Comparison of ENCODE assay signal across 8 mouse cellular contexts in the genomic region with DNA sequence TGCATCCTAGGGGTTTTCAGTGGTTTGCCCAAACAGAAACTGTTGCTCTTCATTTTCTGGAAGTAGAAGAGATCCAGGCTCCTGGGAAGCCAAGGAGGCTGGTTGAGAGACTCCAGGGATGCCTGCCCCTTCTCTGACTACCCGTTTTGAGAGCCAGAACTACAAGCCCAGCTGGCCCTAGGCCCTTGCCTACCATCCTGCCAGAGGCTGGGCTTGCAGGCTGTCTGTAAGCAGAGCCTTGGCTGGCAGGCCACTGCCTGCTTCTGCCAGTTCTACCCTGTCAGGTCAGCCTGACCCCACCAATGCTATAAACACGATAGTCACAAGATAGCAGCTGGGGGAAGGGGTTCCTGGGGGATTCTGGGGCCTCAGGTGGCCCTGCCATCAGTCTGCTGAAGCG. TPM values are rescaled to one million over a fixed set of nuclear protein-coding genes. Genes with fewer than 3 reads are reported as not detected.
DNase-seq lines count a peak whose midpoint lies in the region; ATAC-seq and TF ChIP-seq lines count a peak whose summit lies in the region.

No protein-coding gene starts in this region.

- no peak for TF ChIP-seq CTCF in stomach, postnatal 0 days (IDR thresholded peaks at IDR 0.05; ENCODE audit: low read depth)

- TF ChIP-seq EP300 in stomach, postnatal 0 days (optimal IDR thresholded peaks at IDR 0.05), result no peak

- no peak for ATAC-seq in hindbrain, embryonic 11.5 days (ENCODE audit: low FRiP score)
- ATAC-seq in intestine, embryonic 14.5 days (replicated peaks; ENCODE audit: low FRiP score, low TSS enrichment, low read depth), result no peak
- no peak for ATAC-seq in stomach, postnatal 0 days (ENCODE audit: low FRiP score, low TSS enrichment)
- no peak for ATAC-seq in CD4-positive, CD25-positive, alpha-beta regulatory T cell, adult 4 months

- H3K9me3 ChIP-seq in hindbrain, embryonic 10.5 days, result no peaks in the 10 kb centered on the region
- no peaks in the 10 kb centered on the region for H3K9me3 ChIP-seq in hindbrain, embryonic 11.5 days (ENCODE audit: control insufficient read depth, low read length)
- H3K9me3 ChIP-seq in intestine, embryonic 14.5 days (ENCODE audit: control insufficient read depth, low read length), result no peaks in the 10 kb centered on the region
- no peaks in the 10 kb centered on the region for H3K9me3 ChIP-seq in stomach, postnatal 0 days (ENCODE audit: control insufficient read depth, low read length)

- peaks cover 12% of the 10 kb centered on the region; the same call in 1 of the 2 replicates for H3K27me3 ChIP-seq in hindbrain, embryonic 10.5 days (ENCODE audit: insufficient read depth, poor library complexity, severe bottlenecking)
- no peaks in the 10 kb centered on the region for H3K27me3 ChIP-seq in hindbrain, embryonic 11.5 days (ENCODE audit: control insufficient read depth, insufficient read depth, low read length)
- H3K27me3 ChIP-seq in intestine, embryonic 14.5 days (replicated peaks; ENCODE audit: control insufficient read depth, insufficient read depth, low read length), result no peaks in the 10 kb centered on the region
- no peaks in the 10 kb centered on the region for H3K27me3 ChIP-seq in stomach, postnatal 0 days (ENCODE audit: control insufficient read depth, insufficient read depth, low read length)

- no peak overlapping the region for H3K9ac ChIP-seq in hindbrain, embryonic 11.5 days (ENCODE audit: low read depth, low read length)
- H3K9ac ChIP-seq in intestine, embryonic 14.5 days (ENCODE audit: low read length), result no peak overlapping the region
- no peak overlapping the region for H3K9ac ChIP-seq in stomach, postnatal 0 days (ENCODE audit: low read length)

- H3K4me2 ChIP-seq in hindbrain, embryonic 11.5 days (replicated peaks; ENCODE audit: low read depth, low read length), result no peak overlapping the region
- H3K4me2 ChIP-seq in intestine, embryonic 14.5 days (ENCODE audit: low read length), result no peak overlapping the region
- no peak overlapping the region for H3K4me2 ChIP-seq in stomach, postnatal 0 days (replicated peaks; ENCODE audit: low read depth)

- peaks cover 90% of the 10 kb centered on the region for H3K4me1 ChIP-seq in hindbrain, embryonic 10.5 days (replicated peaks)
- H3K4me1 ChIP-seq in hindbrain, embryonic 11.5 days (replicated peaks; ENCODE audit: control insufficient read depth, insufficient read depth, low read length), result peaks cover 12% of the 10 kb centered on the region
- H3K4me1 ChIP-seq in intestine, embryonic 14.5 days (replicated peaks; ENCODE audit: control insufficient read depth, insufficient read depth, low read length), result peaks cover 89% of the 10 kb centered on the region
- H3K4me1 ChIP-seq in stomach, postnatal 0 days (replicated peaks; ENCODE audit: control insufficient read depth, insufficient read depth), result peaks cover 38% of the 10 kb centered on the region

- no peak overlapping the region for H3K4me3 ChIP-seq in hindbrain, embryonic 10.5 days
- H3K4me3 ChIP-seq in hindbrain, embryonic 11.5 days (ENCODE audit: low read depth, low read length), result no peak overlapping the region
- no peak overlapping the region for H3K4me3 ChIP-seq in intestine, embryonic 14.5 days (ENCODE audit: low read depth, low read length)
- no peak overlapping the region for H3K4me3 ChIP-seq in stomach, postnatal 0 days (ENCODE audit: low read depth, low read length)

- intact Hi-C loops in left cerebral cortex, postnatal 25 days (cut with DNase I), result no loop called here

- WGBS in hindbrain, embryonic 10.5 days, result 63% methylated on average over 3 of the region's 3 CpGs
- 66% methylated on average over 3 of the region's 3 CpGs for WGBS in hindbrain, embryonic 11.5 days
- WGBS in intestine, embryonic 14.5 days, result 44% methylated on average over 3 of the region's 3 CpGs
- 50% methylated on average over 3 of the region's 3 CpGs for WGBS in stomach, postnatal 0 days

- H3K36me3 ChIP-seq in hindbrain, embryonic 10.5 days, result no peaks in the 10 kb centered on the region
- no peaks in the 10 kb centered on the region for H3K36me3 ChIP-seq in hindbrain, embryonic 11.5 days (ENCODE audit: control insufficient read depth, insufficient read depth, low read length)
- H3K36me3 ChIP-seq in intestine, embryonic 14.5 days (ENCODE audit: control insufficient read depth, insufficient read depth, low read length), result no peaks in the 10 kb centered on the region
- no peaks in the 10 kb centered on the region for H3K36me3 ChIP-seq in stomach, postnatal 0 days (ENCODE audit: control insufficient read depth, insufficient read depth, low read length)

- no peak for DNase-seq in hindbrain, embryonic 10.5 days (ENCODE audit: low spot score)
- no peak for DNase-seq in hindbrain, embryonic 11.5 days (ENCODE audit: low spot score)
- DNase-seq in brain, adult 2 months (ENCODE audit: low read depth, low spot score), result peak; percentile 73
- peak; percentile 77 for DNase-seq in gastrocnemius, postnatal 10 days
- DNase-seq in intestine, embryonic 14.5 days (ENCODE audit: low spot score), result no peak
- DNase-seq in stomach, postnatal 0 days (ENCODE audit: low spot score), result no peak
- no peak for DNase-seq in left cerebral cortex, postnatal 25 days (ENCODE audit: low spot score in 2 of 2)

- peak overlapping the region; percentile 78 for H3K27ac ChIP-seq in hindbrain, embryonic 10.5 days
- H3K27ac ChIP-seq in hindbrain, embryonic 11.5 days (ENCODE audit: low read depth, low read length), result no peak overlapping the region
- peak overlapping the region; percentile 79; the same call in 1 of the 2 replicates for H3K27ac ChIP-seq in intestine, embryonic 14.5 days (ENCODE audit: low read depth)
- H3K27ac ChIP-seq in stomach, postnatal 0 days (replicated peaks), result peak overlapping the region; percentile 66

RNA-seq across cellular contexts. Expression of gene Mrps23, which starts 48.7 kb away (rescaled TPM):
- polyA plus RNA-seq in hindbrain, embryonic 10.5 days (2016; fragmentation: Nextera tagmentation; extraction: Ambion mirVana), result 72.2 and 74.1 TPM in 2 replicates
- 83.2 and 84.5 TPM in 2 replicates for polyA plus RNA-seq in hindbrain, embryonic 11.5 days (2014; fragmentation: Nextera tagmentation; extraction: Ambion mirVana)
- total RNA-seq in gastrocnemius, postnatal 10 days (2021), result 100 to 1,000 TPM; 121 to 133 TPM
- polyA plus RNA-seq in intestine, embryonic 14.5 days (2014; fragmentation: Nextera tagmentation; extraction: Ambion mirVana), result 60.8 and 65.2 TPM in 2 replicates
- polyA plus RNA-seq in stomach, postnatal 0 days (2015; fragmentation: Nextera tagmentation; extraction: Ambion mirVana), result 54.7 and 55.4 TPM in 2 replicates
- 10 to 100 TPM; 73.6 to 74.5 TPM for total RNA-seq in left cerebral cortex, postnatal 25 days (2021)
- 100 to 1,000 TPM in 1 of 2 experiments, 10 to 100 TPM in 1; 79.7 to 103 TPM for polyA plus RNA-seq in CD4-positive, CD25-positive, alpha-beta regulatory T cell, adult 4 months (2017; shearing (Covaris generic))

RNA-seq across cellular contexts. Expression of gene Cuedc1, which starts 57.6 kb away (rescaled TPM):
- 20.5 and 27.1 TPM in 2 replicates for polyA plus RNA-seq in hindbrain, embryonic 10.5 days (2016; fragmentation: Nextera tagmentation; extraction: Ambion mirVana)
- polyA plus RNA-seq in hindbrain, embryonic 11.5 days (2014; fragmentation: Nextera tagmentation; extraction: Ambion mirVana), result 17.6 TPM in 2 replicates
- 10 to 100 TPM; 50.5 to 60.6 TPM for total RNA-seq in gastrocnemius, postnatal 10 days (2021)
- 16.7 and 16.9 TPM in 2 replicates for polyA plus RNA-seq in intestine, embryonic 14.5 days (2014; fragmentation: Nextera tagmentation; extraction: Ambion mirVana)
- 12.8 and 13.7 TPM in 2 replicates for polyA plus RNA-seq in stomach, postnatal 0 days (2015; fragmentation: Nextera tagmentation; extraction: Ambion mirVana)
- total RNA-seq in left cerebral cortex, postnatal 25 days (2021), result 10 to 100 TPM; 28.7 to 29.5 TPM
- polyA plus RNA-seq in CD4-positive, CD25-positive, alpha-beta regulatory T cell, adult 4 months (2017; shearing (Covaris generic)), result 1 to 10 TPM; 4.1 to 9.9 TPM

Comparison
In these comparisons a context has a peak if more than half of its experiments do, and no peak if none do; other contexts are left out.
1. DNase-seq: peak in brain, adult 2 months (single experiment) and gastrocnemius, postnatal 10 days (single experiment); none in hindbrain, embryonic 10.5 days (single experiment), hindbrain, embryonic 11.5 days (single experiment), intestine, embryonic 14.5 days (single experiment), stomach, postnatal 0 days (single experiment) and left cerebral cortex, postnatal 25 days (0 of 2).